Mouse (Mus musculus): ENCODE results near the gene Arl5a.

GRCm38 (mm10) chr2:52446648-52447047, 21.9 kb upstream of the Arl5a start:
- TF ChIP-seq GATA1 (IDR thresholded peaks at IDR 0.05; ENCODE audit: low read length): no peak
- TF ChIP-seq TAL1 (IDR thresholded peaks at IDR 0.05; ENCODE audit: low read length): no peak

Data from erythroblast, embryonic 14.5 days (primary cell).